Comparison of ENCODE assay signal across 8 mouse cellular contexts in genomic region chr1:181842781-181843180, GRCm38 (mm10). TPM values are rescaled to one million over a fixed set of nuclear protein-coding genes. Genes with fewer than 3 reads are reported as not detected.
DNase-seq lines count a peak whose midpoint lies in the region; ATAC-seq and TF ChIP-seq lines count a peak whose summit lies in the region.

Gene Lbr (minus strand): TSS chr1:181843046.

- no peak for TF ChIP-seq EP300 in stomach, postnatal 0 days (optimal IDR thresholded peaks at IDR 0.05)

- H3K36me3 ChIP-seq in megakaryocyte, embryonic 14.5 days (replicated peaks; ENCODE audit: low read length), result peaks cover 14% of the 10 kb centered on the region
- peaks cover 3% of the 10 kb centered on the region; the same call in 1 of the 2 replicates for H3K36me3 ChIP-seq in stomach, postnatal 0 days (ENCODE audit: control insufficient read depth, insufficient read depth, low read length)

- no peak for TF ChIP-seq CTCF in stomach, postnatal 0 days (IDR thresholded peaks at IDR 0.05; ENCODE audit: low read depth)

- peaks cover 2% of the 10 kb centered on the region for H3K27me3 ChIP-seq in megakaryocyte, embryonic 14.5 days (replicated peaks)
- no peaks in the 10 kb centered on the region for H3K27me3 ChIP-seq in stomach, postnatal 0 days (ENCODE audit: control insufficient read depth, insufficient read depth, low read length)

- no peaks in the 10 kb centered on the region for H3K9me3 ChIP-seq in megakaryocyte, embryonic 14.5 days
- no peaks in the 10 kb centered on the region for H3K9me3 ChIP-seq in stomach, postnatal 0 days (ENCODE audit: control insufficient read depth, low read length)

- H3K4me1 ChIP-seq in megakaryocyte, embryonic 14.5 days, result peaks cover 65% of the 10 kb centered on the region
- H3K4me1 ChIP-seq in stomach, postnatal 0 days (replicated peaks; ENCODE audit: control insufficient read depth, insufficient read depth), result no peaks in the 10 kb centered on the region; the same call in 1 of the 2 replicates

- peak within 1 kb of the TSS; percentile 97 for H3K4me3 ChIP-seq in megakaryocyte, embryonic 14.5 days (replicated peaks)
- peak within 1 kb of the TSS; percentile 83 for H3K4me3 ChIP-seq in stomach, postnatal 0 days (ENCODE audit: low read depth, low read length)

- H3K27ac ChIP-seq in stomach, postnatal 0 days (replicated peaks), result peak within 1 kb of the TSS; percentile 98

- peak within 1 kb of the TSS; percentile 88 for H3K4me2 ChIP-seq in stomach, postnatal 0 days (replicated peaks; ENCODE audit: low read depth)

- under 1% methylated on average over 14 of the region's 14 CpGs for WGBS in large intestine, adult 2 months
- WGBS in stomach, postnatal 0 days, result 2% methylated on average over 14 of the region's 14 CpGs

- ATAC-seq in cerebellum, adult (ENCODE audit: insufficient number of reproducible peaks, low FRiP score, low TSS enrichment), result peak; percentile 16; the same call in 1 of the 2 replicates
- no peak for ATAC-seq in stomach, postnatal 0 days (ENCODE audit: low FRiP score, low TSS enrichment)

- peak within 1 kb of the TSS; percentile 92 for H3K9ac ChIP-seq in stomach, postnatal 0 days (ENCODE audit: low read length)

- DNase-seq in cerebellum, adult 11-12 months, result no peak
- peak; percentile 72 for DNase-seq in CD4-positive, CD25-positive, alpha-beta regulatory T cell, adult 2 months (ENCODE audit: low read depth, low spot score)
- peak; percentile 40 for DNase-seq in c-Kit-positive CD71-positive TER-119-negative erythroid progenitor cells, embryonic 14.5 days (ENCODE audit: low read depth)
- DNase-seq in gonadal fat pad, adult 2 months (ENCODE audit: low read depth), result no peak
- DNase-seq in large intestine, adult 2 months (ENCODE audit: low read depth, low spot score), result no peak
- DNase-seq in stomach, postnatal 0 days (ENCODE audit: low spot score), result no peak

RNA-seq across cellular contexts. Expression of gene Lbr, which starts in this region (rescaled TPM):
- polyA plus RNA-seq in gonadal fat pad, adult 2 months (2012; rRNA removed), result 13.6 and 15.8 TPM in 2 replicates
- polyA plus RNA-seq in large intestine, adult 2 months (2012; rRNA removed), result 30.8 and 34.7 TPM in 2 replicates
- 24.2 and 54.4 TPM in 2 replicates for polyA plus RNA-seq in megakaryocyte, embryonic 14.5 days (2012; ENCODE audit: insufficient read depth, low replicate concordance)
- polyA plus RNA-seq in stomach, postnatal 0 days (2015; fragmentation: Nextera tagmentation; extraction: Ambion mirVana), result 46.8 and 49.8 TPM in 2 replicates

Comparison
In these comparisons a context has a peak if more than half of its experiments do, and no peak if none do; other contexts are left out.
1. DNase-seq: peak in CD4-positive, CD25-positive, alpha-beta regulatory T cell, adult 2 months (single experiment) and c-Kit-positive CD71-positive TER-119-negative erythroid progenitor cells, embryonic 14.5 days (single experiment); none in cerebellum, adult 11-12 months (single experiment), gonadal fat pad, adult 2 months (single experiment), large intestine, adult 2 months (single experiment) and stomach, postnatal 0 days (single experiment).